Mouse (Mus musculus): Measurements from ENCODE around the gene Zfp61. TPM values are rescaled to one million over a fixed set of nuclear protein-coding genes. Genes with fewer than 3 reads are reported as not detected.
"Not testable (repeated sequence)": the region's sequence is repeated elsewhere in the genome, so short reads cannot be mapped to it uniquely, and the experiment has no call there.

Gene Zfp61
- polyA plus RNA-seq, 1 experiment from 2014 or later: 43.9 TPM

- Histone ChIP-seq H3K27ac (no peak overlapping the region), H3K9me3 (replicated peaks) (no peaks in the 10 kb centered on the region), H3K4me2 (no peak overlapping the region), H3K9ac (no peak overlapping the region), H3K36me3 (peaks cover 77% of the 10 kb centered on the region), H3K4me1 (peaks cover 11% of the 10 kb centered on the region), H3K4me3 (replicated peaks) (no peak overlapping the region), H3K27me3 (no peaks in the 10 kb centered on the region)
- ATAC-seq (replicated peaks; ENCODE audit: low FRiP score): no peak
- WGBS: 92% methylated on average over 4 of the region's 4 CpGs
Measured at GRCm38 (mm10) chr7:24294763-24295162, 6.3 kb downstream of the Zfp61 start.

- H3K27ac ChIP-seq: no peak overlapping the region
- ATAC-seq (replicated peaks; ENCODE audit: low FRiP score): no peak
- H3K27me3 ChIP-seq: no peaks in the 10 kb centered on the region
- 88% methylated on average over 12 of the region's 12 CpGs for WGBS
- H3K4me2 ChIP-seq: no peak overlapping the region
- peaks cover 87% of the 10 kb centered on the region for H3K36me3 ChIP-seq
- no peaks in the 10 kb centered on the region for H3K9me3 ChIP-seq (replicated peaks)
- H3K4me3 ChIP-seq (replicated peaks): no peak overlapping the region
- H3K4me1 ChIP-seq: peaks cover 7% of the 10 kb centered on the region
- H3K9ac ChIP-seq: no peak overlapping the region
Measured at GRCm38 (mm10) chr7:24293061-24293851, 7.8 kb downstream of the Zfp61 start.

DNA sequence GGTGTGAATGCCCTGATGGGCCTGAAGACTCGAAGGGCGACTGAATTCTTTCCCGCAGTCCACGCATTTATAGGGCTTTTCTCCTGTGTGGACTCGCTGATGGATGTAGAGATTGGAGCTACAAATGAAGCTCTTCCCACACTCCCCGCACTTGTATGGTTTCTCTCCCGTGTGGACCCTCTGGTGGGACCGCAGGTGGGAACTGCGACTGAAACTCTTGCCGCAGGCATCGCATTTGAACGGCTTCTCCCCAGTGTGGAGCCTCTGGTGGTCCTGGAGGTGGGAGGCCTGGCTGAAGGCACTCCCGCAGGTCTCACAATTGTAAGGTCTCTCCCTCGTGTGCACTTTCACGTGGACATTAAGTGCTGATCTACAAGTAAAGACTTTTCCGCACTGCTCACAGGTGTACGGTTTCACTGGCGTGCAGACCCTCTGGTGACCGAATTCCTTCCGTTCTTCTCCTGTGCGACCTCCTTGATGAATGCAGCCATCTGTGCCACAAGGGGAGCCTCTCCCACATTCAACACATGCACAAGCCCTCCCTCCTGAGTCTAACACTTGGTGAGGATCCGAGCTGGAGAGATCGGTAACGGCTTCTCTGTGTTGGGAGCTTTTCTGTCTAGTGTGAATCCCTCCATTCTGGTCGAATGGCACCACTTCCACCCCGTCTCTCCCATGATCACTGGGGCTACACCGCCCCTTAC is 9.5 kb downstream of the Zfp61 start:
- Histone ChIP-seq H3K4me2 (no peak overlapping the region), H3K9me3 (replicated peaks) (no peaks in the 10 kb centered on the region), H3K9ac (no peak overlapping the region), H3K27me3 (no peaks in the 10 kb centered on the region), H3K27ac (no peak overlapping the region), H3K4me1 (no peaks in the 10 kb centered on the region), H3K4me3 (replicated peaks) (no peak overlapping the region), H3K36me3 (peaks cover 89% of the 10 kb centered on the region)
- WGBS: 90% methylated on average over 27 of the region's 27 CpGs
- ATAC-seq (replicated peaks; ENCODE audit: low FRiP score): no peak

DNA sequence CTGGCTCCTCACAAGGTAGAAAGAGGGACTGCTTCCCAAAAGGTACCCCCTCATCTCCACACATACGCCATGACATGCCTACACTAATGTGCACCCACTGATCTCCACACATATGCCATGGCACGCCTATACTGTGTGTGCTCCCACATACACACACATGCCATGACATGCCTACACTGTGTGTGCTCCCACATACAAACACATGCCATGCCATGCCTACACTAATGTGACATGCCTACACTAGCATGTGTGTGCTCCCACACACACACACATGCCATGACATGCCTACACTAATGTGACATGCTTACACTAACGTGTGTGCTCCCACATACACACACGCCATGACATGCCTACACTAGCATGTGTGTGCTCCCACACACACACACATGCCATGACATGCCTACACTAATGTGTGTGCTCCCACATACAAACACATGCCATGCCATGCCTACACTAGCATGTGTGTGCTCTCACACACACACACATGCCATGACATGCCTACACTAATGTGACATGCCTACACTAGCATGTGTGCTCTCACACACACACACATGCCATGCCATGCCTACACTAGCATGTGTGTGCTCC is 10.8 kb downstream of the Zfp61 start:
- Histone ChIP-seq H3K9ac (no peak overlapping the region), H3K4me3 (replicated peaks) (no peak overlapping the region), H3K27me3 (no peaks in the 10 kb centered on the region), H3K4me2 (no peak overlapping the region), H3K4me1 (no peaks in the 10 kb centered on the region), H3K36me3 (peaks cover 76% of the 10 kb centered on the region), H3K27ac (no peak overlapping the region), H3K9me3 (replicated peaks) (no peaks in the 10 kb centered on the region)
- WGBS: 97% methylated on average over 4 of the region's 4 CpGs
- no peak for ATAC-seq (replicated peaks; ENCODE audit: low FRiP score)

GRCm38 (mm10) chr7:24288512-24288911 is 12.5 kb downstream of the Zfp61 start:
- H3K27me3 ChIP-seq: no peaks in the 10 kb centered on the region
- peaks cover 59% of the 10 kb centered on the region for H3K36me3 ChIP-seq
- H3K4me3 ChIP-seq (replicated peaks): no peak overlapping the region
- H3K27ac ChIP-seq: no peak overlapping the region
- ATAC-seq (replicated peaks; ENCODE audit: low FRiP score): no peak
- no peaks in the 10 kb centered on the region for H3K4me1 ChIP-seq
- WGBS: 92% methylated on average over 6 of the region's 6 CpGs
- no peak overlapping the region for H3K9ac ChIP-seq
- H3K9me3 ChIP-seq (replicated peaks): no peaks in the 10 kb centered on the region
- no peak overlapping the region for H3K4me2 ChIP-seq

DNA sequence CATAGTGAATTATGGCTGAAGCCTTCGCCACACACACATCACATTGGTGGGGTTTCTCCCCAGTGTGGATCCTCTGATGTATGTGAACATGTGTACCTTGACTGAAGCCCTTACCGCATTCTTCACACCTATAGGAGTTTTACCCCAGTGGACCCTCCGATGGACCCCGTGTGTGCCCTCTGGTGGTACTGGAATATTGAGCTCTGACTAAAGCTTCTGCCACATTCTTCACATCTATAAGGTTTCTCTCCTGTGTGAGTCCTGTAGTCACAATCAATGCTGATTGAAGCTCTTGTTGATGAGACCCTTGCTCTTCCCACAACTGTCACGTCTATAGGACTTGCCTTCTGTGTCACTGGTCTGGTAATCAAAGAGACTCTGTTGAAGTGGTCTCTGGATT is 13.4 kb downstream of the Zfp61 start:
- no peaks in the 10 kb centered on the region for H3K4me1 ChIP-seq
- ATAC-seq (replicated peaks; ENCODE audit: low FRiP score): no peak
- H3K36me3 ChIP-seq: peaks cover 51% of the 10 kb centered on the region
- no peak overlapping the region for H3K4me3 ChIP-seq (replicated peaks)
- no peaks in the 10 kb centered on the region for H3K9me3 ChIP-seq (replicated peaks)
- no peaks in the 10 kb centered on the region for H3K27me3 ChIP-seq
- H3K9ac ChIP-seq: no peak overlapping the region
- 87% methylated on average over 5 of the region's 5 CpGs for WGBS
- no peak overlapping the region for H3K27ac ChIP-seq
- H3K4me2 ChIP-seq: no peak overlapping the region

- WGBS: 82% methylated on average over 4 of the region's 4 CpGs
- peaks cover 43% of the 10 kb centered on the region for H3K36me3 ChIP-seq
- ATAC-seq (replicated peaks; ENCODE audit: low FRiP score): no peak
- no peak overlapping the region for H3K4me3 ChIP-seq (replicated peaks)
- no peak overlapping the region for H3K4me2 ChIP-seq
- H3K27ac ChIP-seq: no peak overlapping the region
- no peaks in the 10 kb centered on the region for H3K9me3 ChIP-seq (replicated peaks)
- no peaks in the 10 kb centered on the region for H3K4me1 ChIP-seq
- no peak overlapping the region for H3K9ac ChIP-seq
- H3K27me3 ChIP-seq: no peaks in the 10 kb centered on the region
Measured at GRCm38 (mm10) chr7:24286916-24287315, 14.1 kb downstream of the Zfp61 start.

DNA sequence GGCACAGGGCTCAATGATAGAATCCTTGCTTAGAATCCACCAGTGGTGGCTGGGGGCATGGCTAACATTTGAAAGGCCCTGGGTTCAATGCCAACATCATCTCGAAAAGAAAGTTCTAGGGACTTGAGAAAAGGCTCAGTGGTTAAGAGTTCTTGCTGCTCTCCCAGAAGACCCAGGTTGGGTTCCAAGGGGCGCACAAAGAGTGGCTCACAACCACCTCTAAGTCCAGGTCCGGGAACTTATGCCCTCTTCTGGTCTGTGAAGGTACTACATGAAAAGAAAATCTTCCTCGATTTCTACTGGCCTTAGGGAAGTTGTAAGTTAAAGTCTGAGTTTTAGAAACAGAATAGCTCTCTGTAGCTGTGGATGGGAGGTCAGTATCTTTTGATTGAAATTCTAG is 14.9 kb downstream of the Zfp61 start:
- H3K27me3 ChIP-seq: no peaks in the 10 kb centered on the region
- H3K27ac ChIP-seq: no peak overlapping the region
- no peak for ATAC-seq (replicated peaks; ENCODE audit: low FRiP score)
- H3K4me3 ChIP-seq (replicated peaks): no peak overlapping the region
- peaks cover 35% of the 10 kb centered on the region for H3K36me3 ChIP-seq
- H3K4me2 ChIP-seq: no peak overlapping the region
- 46% methylated on average over 4 of the region's 4 CpGs for WGBS
- no peaks in the 10 kb centered on the region for H3K4me1 ChIP-seq
- H3K9ac ChIP-seq: no peak overlapping the region
- H3K9me3 ChIP-seq (replicated peaks): no peaks in the 10 kb centered on the region

DNA sequence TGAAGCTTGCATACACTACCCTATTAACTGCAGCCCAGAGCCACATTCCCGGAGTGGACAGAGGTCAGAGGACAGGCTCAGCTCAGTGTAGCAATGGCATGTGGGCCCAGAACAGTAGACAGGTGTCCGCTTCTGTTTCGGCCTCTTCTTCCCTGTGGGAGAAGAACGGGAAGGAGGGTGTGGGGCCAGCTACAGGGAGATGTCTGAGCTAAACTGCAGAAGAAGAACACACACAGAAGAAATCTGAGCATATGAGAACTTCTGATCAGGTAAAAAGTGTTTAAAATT is 20.2 kb downstream of the Zfp61 start:
- H3K27me3 ChIP-seq: no peaks in the 10 kb centered on the region
- H3K9ac ChIP-seq: no peak overlapping the region
- H3K27ac ChIP-seq: no peak overlapping the region
- H3K36me3 ChIP-seq: peaks cover 13% of the 10 kb centered on the region
- no peaks in the 10 kb centered on the region for H3K4me1 ChIP-seq
- WGBS: 55% methylated on average over 4 of the region's 4 CpGs
- no peak for ATAC-seq (replicated peaks; ENCODE audit: low FRiP score)
- H3K9me3 ChIP-seq (replicated peaks): no peaks in the 10 kb centered on the region
- no peak overlapping the region for H3K4me3 ChIP-seq (replicated peaks)
- no peak overlapping the region for H3K4me2 ChIP-seq

DNA sequence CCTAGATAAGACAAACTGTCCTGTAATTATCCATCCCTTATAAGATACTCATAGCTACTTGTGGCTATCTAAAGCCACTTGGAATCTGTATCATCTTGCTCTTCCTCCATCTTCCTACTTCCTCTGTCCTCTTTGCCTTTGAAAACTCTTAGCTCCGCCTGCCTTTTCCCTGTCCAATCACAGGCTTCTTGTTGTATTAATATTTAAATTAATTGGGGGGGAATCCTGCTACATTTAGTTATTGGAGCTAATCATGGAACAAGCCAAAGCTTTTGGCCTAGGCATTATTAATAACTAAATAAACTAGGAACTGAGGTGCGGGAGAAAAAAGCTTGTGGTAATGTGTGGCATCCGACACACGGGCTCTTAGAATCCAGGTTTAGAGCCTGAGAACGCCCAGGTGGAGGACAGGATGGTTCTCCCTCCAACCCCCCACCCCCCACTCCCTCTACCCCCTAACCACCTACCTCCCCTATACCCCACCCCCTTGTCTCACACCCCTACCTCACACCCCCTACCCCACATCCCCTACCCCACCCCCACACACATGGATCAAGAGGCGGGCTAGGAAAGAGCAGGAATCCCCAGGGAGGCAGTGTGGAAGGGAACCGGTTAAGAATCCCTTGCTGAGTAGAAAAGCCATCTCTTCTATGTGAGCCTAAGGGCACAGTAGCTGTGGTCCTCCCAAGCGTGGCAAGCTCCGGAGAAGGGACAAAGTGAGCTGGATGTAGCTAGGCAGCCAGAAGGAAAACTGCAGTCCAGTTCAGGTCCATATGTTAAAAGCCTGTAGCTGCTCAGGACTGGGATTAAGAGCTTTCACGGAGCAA is 20.8 kb downstream of the Zfp61 start:
- Histone ChIP-seq H3K27ac (no peak overlapping the region), H3K4me1 (no peaks in the 10 kb centered on the region), H3K4me3 (replicated peaks) (no peak overlapping the region), H3K4me2 (no peak overlapping the region), H3K27me3 (no peaks in the 10 kb centered on the region), H3K9ac (no peak overlapping the region), H3K9me3 (replicated peaks) (no peaks in the 10 kb centered on the region), H3K36me3 (peaks cover 19% of the 10 kb centered on the region)
- 61% methylated on average over 10 of the region's 10 CpGs for WGBS
- ATAC-seq (replicated peaks; ENCODE audit: low FRiP score): no peak; the same call in 1 of the 2 replicates

DNA sequence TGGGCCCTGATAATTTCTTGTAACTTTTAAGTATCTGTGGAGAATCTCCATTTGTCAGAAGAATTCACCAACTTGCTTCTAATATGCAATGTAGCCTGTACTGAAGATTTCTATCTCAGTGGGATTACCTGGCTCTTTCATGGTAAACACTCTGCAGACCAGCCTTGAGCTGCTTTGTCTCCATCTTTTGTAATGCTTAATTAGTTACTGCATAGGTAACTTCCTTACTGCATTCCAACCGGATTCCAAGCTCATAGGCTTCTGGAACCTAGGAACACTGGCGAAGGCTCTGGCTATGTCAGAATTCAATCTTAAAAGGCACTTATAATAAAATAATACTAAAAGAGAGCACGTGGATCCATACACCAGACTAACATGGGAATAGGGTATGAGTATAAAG is 22.3 kb downstream of the Zfp61 start:
- not testable (repeated sequence) for H3K4me3 ChIP-seq (replicated peaks); H3K27me3 ChIP-seq; H3K9me3 ChIP-seq (replicated peaks); H3K4me1 ChIP-seq; H3K9ac ChIP-seq; H3K4me2 ChIP-seq; H3K27ac ChIP-seq; ATAC-seq (replicated peaks; ENCODE audit: low FRiP score)
- WGBS: 85% methylated on average over 3 of the region's 3 CpGs
- peaks cover 34% of the 10 kb centered on the region for H3K36me3 ChIP-seq

GRCm38 (mm10) chr7:24274456-24274855 is 26.6 kb downstream of the Zfp61 start:
- no peak overlapping the region for H3K27ac ChIP-seq
- peaks cover 5% of the 10 kb centered on the region for H3K4me1 ChIP-seq
- ATAC-seq (replicated peaks; ENCODE audit: low FRiP score): no peak
- H3K4me2 ChIP-seq: no peak overlapping the region
- no peaks in the 10 kb centered on the region for H3K9me3 ChIP-seq (replicated peaks)
- H3K36me3 ChIP-seq: peaks cover 38% of the 10 kb centered on the region
- H3K4me3 ChIP-seq (replicated peaks): no peak overlapping the region
- 96% methylated on average over 4 of the region's 4 CpGs for WGBS
- no peaks in the 10 kb centered on the region for H3K27me3 ChIP-seq
- H3K9ac ChIP-seq: no peak overlapping the region
